Mouse (Mus musculus) MEL (cell line): ENCODE measurements around the gene Lypd6b. TPM values are rescaled to one million over a fixed set of nuclear protein-coding genes. Genes with fewer than 3 reads are reported as not detected.
A peak's percentile ranks its signal among the peaks of the same experiment; 100 is the strongest.

Experiments
- DNase-seq: peaks from one replicate; pipeline ENCODE4 v3.0.0; 2011; ENCODE audit warnings: low read depth, low spot score
- H3K27ac ChIP-seq: 2 replicates; pipeline ENCODE4 v1.5.1; 2012; ENCODE audit warnings: low read depth, mild to moderate bottlenecking, control low read depth, low read length, moderate library complexity; ENCODE audit not compliant: control insufficient read depth
- H3K27me3 ChIP-seq, 2 experiments: fragments of 150-350 bp in 1 of 2; sonication (generic) in 1 of 2; 2 replicates each; pipeline ENCODE4 v1.6.1; 2012; ENCODE audit warnings: low read length in 2 of 2, mild to moderate bottlenecking in 2 of 2, improper control_type of control experiment in 1 of 2, moderate library complexity in 1 of 2; ENCODE audit not compliant: insufficient read depth in 2 of 2, control insufficient read depth in 1 of 2
- H3K36me3 ChIP-seq, 2 experiments: 2 replicates each; pipeline ENCODE4 v1.6.1; 2012 to 2014; ENCODE audit warnings: low read length in 2 of 2, improper control_type of control experiment in 1 of 2, inconsistent platforms in 1 of 2, mild to moderate bottlenecking in 1 of 2; ENCODE audit not compliant: insufficient read depth in 2 of 2, control insufficient read depth in 1 of 2
- H3K4me1 ChIP-seq, 2 experiments: fragments of 150-350 bp in 1 of 2; sonication (generic) in 1 of 2; 2 replicates each; pipeline ENCODE4 v1.6.1; 2012; ENCODE audit warnings: low read length in 2 of 2, improper control_type of control experiment in 1 of 2, mild to moderate bottlenecking in 1 of 2; ENCODE audit not compliant: insufficient read depth in 2 of 2, control insufficient read depth in 1 of 2
- H3K4me3 ChIP-seq, 2 experiments: fragments of 150-350 bp in 1 of 2; sonication (generic) in 1 of 2; 2 replicates each; pipeline ENCODE4 v1.5.1; 2012; ENCODE audit warnings: low read depth in 2 of 2, low read length in 2 of 2, mild to moderate bottlenecking in 2 of 2, moderate library complexity in 2 of 2, control low read depth in 1 of 2, improper control_type of control experiment in 1 of 2; ENCODE audit not compliant: control insufficient read depth in 1 of 2, insufficient read depth in 1 of 2
- H3K79me2 ChIP-seq: 2 replicates; pipeline ENCODE4 v1.6.1; 2012; ENCODE audit warnings: mild to moderate bottlenecking, low read length, moderate library complexity; ENCODE audit not compliant: control insufficient read depth, poor library complexity, insufficient read depth
- H3K9ac ChIP-seq: 2 replicates; pipeline ENCODE4 v1.6.1; 2012; ENCODE audit warnings: low read depth, mild to moderate bottlenecking, control low read depth, low read length, moderate library complexity; ENCODE audit not compliant: control insufficient read depth, poor library complexity, severe bottlenecking
- H3K9me3 ChIP-seq: fragments of 150-350 bp; sonication (generic); replicated peaks from 2 replicates; pipeline ENCODE4 v1.6.1; 2012; ENCODE audit warnings: mild to moderate bottlenecking, low read length, improper control_type of control experiment, moderate library complexity; ENCODE audit not compliant: insufficient read depth
- BHLHE40 ChIP-seq: IDR thresholded peaks from 2 replicates; pipeline ENCODE4 v1.6.1; 2012; ENCODE audit warnings: low read depth, mild to moderate bottlenecking, inconsistent platforms, low read length, improper control_type of control experiment, borderline replicate concordance
- CHD1 ChIP-seq: IDR thresholded peaks from 2 replicates; pipeline ENCODE4 v1.6.1; 2012; ENCODE audit warnings: low read depth, mild to moderate bottlenecking, inconsistent platforms, low read length, improper control_type of control experiment
- CHD2 ChIP-seq: IDR thresholded peaks from 2 replicates; pipeline ENCODE4 v1.6.1; 2011; ENCODE audit warnings: low read length, improper control_type of control experiment
- E2F4 ChIP-seq: IDR thresholded peaks from 2 replicates; pipeline ENCODE4 v1.6.1; 2011; ENCODE audit warnings: low read depth, low read length, improper control_type of control experiment, borderline replicate concordance
- EP300 ChIP-seq, 2 experiments: IDR thresholded peaks; 2 replicates each; pipeline ENCODE4 v1.6.1; 2011; ENCODE audit warnings: improper control_type of control experiment in 2 of 2, low read length in 2 of 2, low read depth in 1 of 2, mild to moderate bottlenecking in 1 of 2
- GATA1 ChIP-seq: IDR thresholded peaks from 2 replicates; pipeline ENCODE4 v1.6.1; 2011; ENCODE audit warnings: low read depth, low read length, improper control_type of control experiment
- JUND ChIP-seq: IDR thresholded peaks from 2 replicates; pipeline ENCODE4 v1.6.1; 2011; ENCODE audit warnings: low read depth, mild to moderate bottlenecking, improper control_type of control experiment, low read length
- MAFK ChIP-seq: IDR thresholded peaks from 2 replicates; pipeline ENCODE4 v1.6.1; 2011; ENCODE audit warnings: low read depth, mild to moderate bottlenecking, low read length, improper control_type of control experiment, borderline replicate concordance
- MAX ChIP-seq: IDR thresholded peaks from 2 replicates; pipeline ENCODE4 v1.6.1; 2011; ENCODE audit warnings: low read length, improper control_type of control experiment
- MEF2A ChIP-seq: IDR thresholded peaks from 2 replicates; pipeline ENCODE4 v1.6.1; 2014; ENCODE audit warnings: low read depth, mild to moderate bottlenecking, inconsistent platforms, low read length, improper control_type of control experiment; ENCODE audit not compliant: poor library complexity, insufficient replicate concordance, severe bottlenecking; ENCODE audit errors: extremely low read depth
- NRF1 ChIP-seq: IDR thresholded peaks from 2 replicates; pipeline ENCODE4 v1.6.1; 2014; ENCODE audit warnings: low read depth, mild to moderate bottlenecking, inconsistent platforms, low read length, improper control_type of control experiment, moderate library complexity; ENCODE audit not compliant: poor library complexity, insufficient read depth, severe bottlenecking
- POLR2A ChIP-seq, 2 experiments: IDR thresholded peaks; 2 replicates each; pipeline ENCODE4 v1.6.1; 2011 to 2012; ENCODE audit warnings: low read length in 2 of 2, mild to moderate bottlenecking in 2 of 2, control low read depth in 1 of 2, improper control_type of control experiment in 1 of 2, low read depth in 1 of 2, moderate library complexity in 1 of 2; ENCODE audit not compliant: control insufficient read depth in 1 of 2, insufficient read depth in 1 of 2, poor library complexity in 1 of 2
- POLR2AphosphoS5 ChIP-seq: IDR thresholded peaks from 2 replicates; pipeline ENCODE4 v1.6.1; 2012; ENCODE audit warnings: low read depth, borderline replicate concordance, mild to moderate bottlenecking, inconsistent platforms, low read length, moderate library complexity, mixed read lengths
- RAD21 ChIP-seq: IDR thresholded peaks from 2 replicates; pipeline ENCODE4 v1.6.1; 2011; ENCODE audit warnings: mild to moderate bottlenecking, low read depth, low read length, improper control_type of control experiment
- RCOR1 ChIP-seq: IDR thresholded peaks from 2 replicates; pipeline ENCODE4 v1.6.1; 2012; ENCODE audit warnings: low read depth, mild to moderate bottlenecking, inconsistent platforms, low read length, improper control_type of control experiment
- TCF12 ChIP-seq: IDR thresholded peaks from 2 replicates; pipeline ENCODE4 v1.6.1; 2014; ENCODE audit warnings: low read depth, mild to moderate bottlenecking, inconsistent platforms, low read length, improper control_type of control experiment, moderate library complexity
- polyA plus RNA-seq, 2 experiments: library from polyadenylated mRNA; stranded (reverse) in 1 of 2; unstranded in 1 of 2; fragments of >175 nt in 1 of 2; fragments of >200 nt in 1 of 2; gene quantifications; 2 replicates each; pipeline versions ENCODE4 v1.2.1 to v1.2.4; 2012; ENCODE audit warnings: low replicate concordance in 2 of 2, low read depth in 1 of 2; ENCODE audit not compliant: insufficient read length in 2 of 2, insufficient read depth in 1 of 2, missing spikeins in 1 of 2
- total RNA-seq: library from RNA; depleted of rRNA; stranded (reverse); fragments of 300-350 nt; gene quantifications from 2 replicates; pipeline ENCODE4 v1.2.3, GENCODE M21; 2012

Lypd6b gene
- total and polyA plus RNA-seq, 3 experiments = not detected

DNA sequence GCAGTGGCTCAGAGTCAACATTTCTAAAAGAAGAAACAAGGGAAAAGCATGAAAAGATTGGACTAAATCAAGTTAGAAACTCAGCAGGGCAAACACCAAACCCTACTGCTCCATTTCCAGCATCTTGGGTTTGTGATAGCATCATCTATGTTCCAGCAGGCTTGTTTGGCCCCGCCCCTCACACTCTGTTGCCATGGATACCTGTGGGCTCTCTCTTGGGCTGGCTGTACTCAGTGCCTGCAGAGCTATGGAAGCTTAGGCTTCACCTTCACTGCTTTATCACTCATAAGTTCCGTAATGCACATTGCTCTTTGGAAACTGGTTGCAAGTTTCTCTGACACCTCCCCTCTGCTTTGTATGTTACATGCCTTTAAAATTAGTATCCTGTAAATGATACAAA is 32.4 kb upstream of the Lypd6b start:
- Histone ChIP-seq H3K27ac (no peak overlapping the region), H3K27me3 (no peaks in the 10 kb centered on the region), H3K79me2 (no peaks in the 10 kb centered on the region), H3K4me1 (peaks cover 0 to 3% of the 10 kb centered on the region in 2 experiments; a peak in 2 of 4 replicates), H3K9ac (no peak overlapping the region), H3K9me3 (no peaks in the 10 kb centered on the region), H3K4me3 (no peak overlapping the region), H3K36me3 (no peaks in the 10 kb centered on the region)
- DNase-seq = peak; percentile 44
- TF ChIP-seq RCOR1 = no peak
- no peak for TF ChIP-seq GATA1
- no peak for TF ChIP-seq MEF2A
- no peak for TF ChIP-seq E2F4
- no peak for TF ChIP-seq EP300 (IDR thresholded peaks at IDR 0.05; ENCODE audit: low read depth in 1 of 2, low read length in 2 of 2)
- TF ChIP-seq BHLHE40 = no peak
- no peak for TF ChIP-seq CHD2
- no peak for TF ChIP-seq RAD21
- no peak for TF ChIP-seq CHD1
- TF ChIP-seq POLR2AphosphoS5 = no peak

DNA sequence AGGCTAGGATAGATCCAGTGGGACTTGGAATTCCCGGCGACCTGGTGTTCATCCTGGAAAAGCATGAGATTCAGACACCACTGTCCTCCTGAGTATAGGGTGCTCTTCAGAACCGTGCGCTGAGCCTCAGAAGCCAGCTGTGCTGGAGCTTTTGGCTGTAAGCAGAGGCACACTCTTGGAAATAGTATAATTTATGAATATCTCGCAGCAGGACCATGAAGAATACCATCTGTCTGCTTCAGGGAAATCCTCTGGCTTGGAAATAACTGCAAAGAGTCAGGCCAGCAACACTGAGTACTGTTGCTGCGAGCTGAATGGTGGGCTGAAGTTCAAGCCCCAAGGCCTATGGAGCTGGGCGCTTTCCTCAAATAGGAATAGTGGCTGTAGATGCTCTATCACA is 29.9 kb upstream of the Lypd6b start:
- H3K36me3 ChIP-seq = no peaks in the 10 kb centered on the region
- H3K27me3 ChIP-seq = no peaks in the 10 kb centered on the region
- H3K4me1 ChIP-seq = no peaks in the 10 kb centered on the region
- H3K79me2 ChIP-seq = no peaks in the 10 kb centered on the region
- no peaks in the 10 kb centered on the region for H3K9me3 ChIP-seq
- TF ChIP-seq MAX = no peak
- TF ChIP-seq TCF12 = no peak
- TF ChIP-seq POLR2A (IDR thresholded peaks at IDR 0.05; ENCODE audit: control insufficient read depth in 1 of 2, insufficient read depth in 1 of 2, low read depth in 1 of 2, low read length in 2 of 2, poor library complexity in 1 of 2) = no peak
- no peak for TF ChIP-seq CHD2
- no peak for TF ChIP-seq JUND
- no peak for TF ChIP-seq MAFK
- TF ChIP-seq NRF1 = no peak
- no peak overlapping the region for H3K4me3 ChIP-seq
- no peak overlapping the region for H3K9ac ChIP-seq
- H3K27ac ChIP-seq = no peak overlapping the region
- no peak for DNase-seq
